Mouse (Mus musculus) B cell, adult 2 months (primary cell): Measurements from ENCODE around the gene Rorc.

Source experiments
- DNase-seq, 2 experiments: peaks; one replicate each; pipeline ENCODE4 v3.0.0; 2022

Gene Rorc

GRCm38 (mm10) chr3:94434305-94434704 lies 61.7 kb downstream of the Rorc start:
- DNase-seq, result no peak

- no peak for DNase-seq
Observed at GRCm38 (mm10) chr3:94436420-94436819, 63.8 kb downstream of the Rorc start.

- peak in 1 of 2 experiments; percentile 8 for DNase-seq
Observed at GRCm38 (mm10) chr3:94441182-94441581, 68.6 kb downstream of the Rorc start.

DNA sequence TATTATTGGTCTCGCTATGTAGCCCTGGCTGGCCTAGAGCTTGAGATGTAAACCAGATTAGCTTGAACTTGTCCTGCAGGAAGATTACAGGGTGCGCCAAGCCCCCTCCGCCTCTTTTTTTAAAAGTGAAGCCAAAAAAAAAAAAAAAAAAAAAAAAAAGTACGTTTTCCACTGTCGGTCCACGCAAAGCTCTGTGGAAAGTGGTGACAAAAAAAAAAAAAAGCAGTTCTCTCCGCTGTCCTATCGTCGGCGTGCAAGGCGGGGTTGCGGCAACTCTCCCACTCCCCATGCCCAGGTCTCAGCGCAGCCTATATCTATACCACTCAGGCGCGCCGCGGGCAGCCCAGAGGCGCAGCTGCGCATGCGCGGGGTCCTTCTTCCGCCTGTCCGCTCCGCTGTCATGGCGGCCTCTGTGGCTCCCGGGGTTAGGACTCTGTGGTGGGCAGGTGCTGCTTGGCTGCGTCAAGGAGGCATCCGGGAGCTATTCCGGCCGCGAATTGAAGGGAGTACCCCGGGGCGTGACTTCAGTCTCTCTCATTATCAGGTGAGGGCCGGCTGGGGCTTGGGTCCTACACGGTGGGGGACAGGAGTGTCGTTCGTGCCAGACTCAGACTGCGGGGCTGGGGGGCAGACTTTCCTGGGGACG lies 70.5 kb downstream of the Rorc start, which contains the start of gene Mrpl9:
Gene Mrpl9 (plus strand): TSS at position 368 of the 646 bp plus-strand sequence.
- DNase-seq, result peak; percentile 95 to 97

DNA sequence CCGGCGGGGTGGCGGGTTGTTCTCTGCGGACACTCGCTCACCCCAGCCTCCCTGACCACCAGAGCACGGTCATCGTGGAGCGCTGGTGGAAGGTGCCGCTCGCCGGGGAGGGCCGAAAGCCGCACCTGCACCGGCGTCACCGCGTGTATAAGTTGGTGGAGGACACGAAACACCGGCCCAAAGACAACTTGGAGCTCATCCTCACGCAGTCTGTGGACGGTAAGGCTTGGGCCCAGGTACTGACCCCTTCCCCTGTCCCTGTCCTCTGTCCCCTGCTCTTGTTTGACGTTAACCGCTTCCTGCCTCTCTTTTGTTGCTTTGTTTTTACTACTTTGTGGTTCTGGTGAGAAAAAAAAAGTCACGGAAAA lies 71.0 kb downstream of the Rorc start, which contains the start of gene Oaz3:
Gene Oaz3 (minus strand): TSS at position 319 of the 368 bp plus-strand sequence.
- no peak for DNase-seq
